Mouse (Mus musculus) brown adipose tissue, adult 24 weeks (tissue): ENCODE data around the gene Cnih1. TPM values are rescaled to one million over a fixed set of nuclear protein-coding genes. Genes with fewer than 3 reads are reported as not detected.

ENCODE experiments used
- polyA plus RNA-seq: library from polyadenylated mRNA; stranded (reverse); fragments of >200 nt; gene quantifications from 2 replicates; pipeline ENCODE4 v1.2.4, GENCODE M21; 2012; ENCODE audit not compliant: missing spikeins, insufficient read depth, insufficient read length

Gene Cnih1
- polyA plus RNA-seq, 1 experiment: 138 TPM

Other genes with a start within 250 kb of the Cnih1 start
- 2.2 TPM in 1 of 2 replicates, not detected in the other for gene Cdkn3, start 27.9 kb downstream of the Cnih1 start, polyA plus RNA-seq
- 56.2 and 59.4 TPM in 2 replicates for gene Gmfb, start 33.8 kb upstream of the Cnih1 start, polyA plus RNA-seq
- 54.0 and 58.7 TPM in 2 replicates for gene Cgrrf1, start 43.7 kb upstream of the Cnih1 start, polyA plus RNA-seq
- gene Samd4, start 94.4 kb upstream of the Cnih1 start, polyA plus RNA-seq: 3.3 TPM in 2 replicates